Mouse (Mus musculus) midbrain, embryonic 14.5 days (tissue): ENCODE measurements around the gene Ubxn1. TPM values are rescaled to one million over a fixed set of nuclear protein-coding genes. Genes with fewer than 3 reads are reported as not detected.
A peak's percentile ranks its signal among the peaks of the same experiment; 100 is the strongest.

ENCODE experiments used
- ATAC-seq: fragments of 200-750 bp; cut with Nextera tagmentation; 2 replicates; pipeline ENCODE4 v1.8.0; 2017; ENCODE audit warnings: moderate number of reproducible peaks, moderate library complexity; ENCODE audit not compliant: low FRiP score, low TSS enrichment
- DNase-seq: peaks from one replicate; pipeline ENCODE4 v3.0.0-alpha.2; 2015
- H3K27ac ChIP-seq: fragments of 300-500 bp; sonication (generic); replicated peaks from 2 replicates; pipeline ENCODE4 v1.5.1; 2014; ENCODE audit warnings: mild to moderate bottlenecking, low read depth, low read length, moderate library complexity
- H3K27me3 ChIP-seq: fragments of 300-500 bp; sonication (generic); 2 replicates; pipeline ENCODE4 v1.6.1; 2014; ENCODE audit warnings: low read length, control low read depth, mixed read lengths; ENCODE audit not compliant: control insufficient read depth, insufficient read depth
- H3K36me3 ChIP-seq: fragments of 300-500 bp; sonication (generic); 2 replicates; pipeline ENCODE4 v1.6.1; 2014; ENCODE audit warnings: low read length, control low read depth; ENCODE audit not compliant: control insufficient read depth, insufficient read depth
- H3K4me1 ChIP-seq: fragments of 300-500 bp; sonication (generic); 2 replicates; pipeline ENCODE4 v1.6.1; 2014; ENCODE audit warnings: mild to moderate bottlenecking, antibody characterized with exemption, low read length, control low read depth; ENCODE audit not compliant: control insufficient read depth, insufficient read depth
- H3K4me2 ChIP-seq: fragments of 300-500 bp; sonication (generic); 2 replicates; pipeline ENCODE4 v1.6.1; 2014; ENCODE audit warnings: mild to moderate bottlenecking, low read length, moderate library complexity
- H3K4me3 ChIP-seq: fragments of 300-500 bp; sonication (generic); replicated peaks from 2 replicates; pipeline ENCODE4 v1.5.1; 2014; ENCODE audit warnings: low read depth, low read length
- H3K9ac ChIP-seq: fragments of 300-500 bp; sonication (generic); replicated peaks from 2 replicates; pipeline ENCODE4 v1.6.1; 2014; ENCODE audit warnings: mild to moderate bottlenecking, low read length, moderate library complexity
- H3K9me3 ChIP-seq: fragments of 300-500 bp; sonication (generic); 2 replicates; pipeline ENCODE4 v1.6.1; 2016; ENCODE audit warnings: low read length, control low read depth, mixed read lengths; ENCODE audit not compliant: control insufficient read depth
- WGBS: fragments of 180-500 bp; shearing (Covaris S2); extraction: QIAGEN DNeasy Blood & Tissue Kit; methylation state at CpG from one replicate; pipeline ENCODE4 v1.1.7; 2014; 5-methylcytosine and 5-hydroxymethylcytosine counted together
- polyA plus RNA-seq: library from polyadenylated mRNA; unstranded; fragments of >200 nt; fragmentation: Nextera tagmentation; extraction: Ambion mirVana; gene quantifications from 2 replicates; pipeline ENCODE4 v1.2.1, GENCODE M21; 2014

The Ubxn1 gene
- polyA plus RNA-seq, 1 experiment from 2014 or later = 139 TPM

DNA sequence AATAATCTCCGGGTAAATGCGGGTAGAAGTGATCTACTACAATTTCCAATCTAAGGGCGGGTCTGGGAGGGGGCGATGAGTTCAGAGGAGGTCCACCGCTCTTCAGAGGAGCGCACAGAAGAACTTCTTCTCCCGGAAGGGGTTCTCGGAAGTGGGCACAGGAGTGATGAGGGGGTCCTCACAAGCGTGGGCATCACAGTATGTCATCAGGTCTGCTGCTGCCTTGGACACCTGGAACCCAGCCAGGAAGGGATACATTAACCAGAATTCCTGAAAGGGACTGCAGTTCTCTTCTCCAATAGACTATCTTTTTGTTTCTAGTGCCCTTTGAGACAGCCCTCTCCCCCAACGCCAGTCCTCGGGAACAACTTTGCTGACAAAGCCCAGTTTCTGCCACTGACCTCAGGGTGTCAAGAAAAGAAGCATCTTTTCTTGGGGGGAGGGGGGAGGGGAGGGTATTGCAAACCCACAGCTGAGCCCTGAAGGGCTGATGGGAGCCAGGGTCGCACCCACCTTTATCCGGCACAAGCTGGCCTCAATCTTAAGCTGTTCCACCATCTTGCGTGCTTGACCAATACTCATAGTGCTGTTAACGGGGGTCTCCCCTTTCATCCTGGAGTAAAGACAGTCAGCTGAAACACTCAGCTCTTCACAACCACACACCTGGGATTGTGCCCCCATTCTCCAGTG is 33.1 kb upstream of the Ubxn1 start:
- H3K27me3 ChIP-seq = no peaks in the 10 kb centered on the region
- WGBS = 6% methylated on average over 15 of the region's 15 CpGs
- peak overlapping the region; percentile 86 for H3K9ac ChIP-seq
- peak overlapping the region; percentile 99 for H3K27ac ChIP-seq
- peaks cover 41% of the 10 kb centered on the region for H3K36me3 ChIP-seq
- no peaks in the 10 kb centered on the region for H3K9me3 ChIP-seq
- H3K4me1 ChIP-seq = peaks cover 25% of the 10 kb centered on the region
- DNase-seq (peak; percentile 65), ATAC-seq (no peak)
- peak overlapping the region; percentile 68 for H3K4me3 ChIP-seq
- H3K4me2 ChIP-seq = peak overlapping the region; percentile 81

- H3K9me3 ChIP-seq = no peaks in the 10 kb centered on the region
- DNase-seq (peak; percentile 92), ATAC-seq (peak; percentile 90)
- H3K9ac ChIP-seq = peak within 1 kb of the TSS; percentile 86
- peaks cover 38% of the 10 kb centered on the region for H3K36me3 ChIP-seq
- peak within 1 kb of the TSS; percentile 81 for H3K4me2 ChIP-seq
- no peaks in the 10 kb centered on the region for H3K27me3 ChIP-seq
- peak within 1 kb of the TSS; percentile 99 for H3K27ac ChIP-seq
- peaks cover 25% of the 10 kb centered on the region for H3K4me1 ChIP-seq
- H3K4me3 ChIP-seq = peak within 1 kb of the TSS; percentile 68
- WGBS = 22% methylated on average over 11 of the region's 11 CpGs
Measured at GRCm38 (mm10) chr19:8839103-8839907, 32.0 kb upstream of the Ubxn1 start, which contains the start of gene Gng3. TSS of gene Gng3 (minus strand) at chr19:8839194.

DNA sequence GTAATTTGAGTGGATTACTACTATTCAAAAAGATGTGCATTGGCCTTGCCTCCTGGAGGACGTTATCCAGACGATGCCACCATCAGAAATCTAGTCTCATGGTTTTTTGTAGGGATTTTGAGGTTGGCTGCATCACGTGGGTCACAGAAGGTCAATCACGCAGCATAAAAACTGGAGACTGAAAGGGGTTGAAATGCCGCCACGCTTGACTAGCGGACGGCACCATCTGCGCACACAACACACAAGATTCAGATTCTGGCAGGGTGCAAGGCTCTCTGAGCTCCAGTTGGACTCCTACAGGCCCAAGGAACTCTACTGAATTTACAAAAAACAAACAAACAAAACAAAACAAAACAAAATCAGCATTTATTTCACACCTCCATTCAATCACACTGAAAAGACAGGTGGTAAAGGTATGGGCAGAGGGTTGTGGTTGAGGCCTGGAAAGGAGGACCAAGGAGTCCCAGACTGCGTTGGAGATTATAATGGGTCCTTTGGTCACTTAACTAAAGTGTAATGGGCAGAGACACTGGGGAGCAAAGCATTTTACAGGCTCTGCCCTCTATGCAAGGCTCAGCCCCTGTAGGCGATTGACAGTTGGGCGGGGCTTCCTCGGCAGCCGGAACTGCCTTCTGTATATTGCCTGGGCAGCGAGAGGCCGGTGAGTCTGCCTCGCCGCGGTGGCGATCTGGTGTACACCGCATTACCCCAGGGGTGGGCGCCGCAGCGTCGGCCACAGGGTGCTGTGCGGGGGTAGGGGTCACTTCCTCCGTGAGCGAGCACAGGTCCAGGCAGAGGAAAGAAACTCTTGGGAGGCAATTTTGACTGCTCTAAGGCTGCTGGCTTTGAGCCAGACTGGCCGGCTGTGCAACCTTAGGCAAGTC is 31.1 kb upstream of the Ubxn1 start:
- ATAC-seq (peak; percentile 22; the same call in 1 of the 2 replicates), DNase-seq (peak; percentile 82)
- H3K4me3 ChIP-seq = peak overlapping the region; percentile 68
- no peaks in the 10 kb centered on the region for H3K27me3 ChIP-seq
- peak overlapping the region; percentile 99 for H3K27ac ChIP-seq
- peaks cover 25% of the 10 kb centered on the region for H3K4me1 ChIP-seq
- WGBS = 9% methylated on average over 29 of the region's 29 CpGs
- H3K9me3 ChIP-seq = no peaks in the 10 kb centered on the region
- H3K36me3 ChIP-seq = peaks cover 32% of the 10 kb centered on the region
- peak overlapping the region; percentile 81 for H3K4me2 ChIP-seq
- peak overlapping the region; percentile 86 for H3K9ac ChIP-seq

DNA sequence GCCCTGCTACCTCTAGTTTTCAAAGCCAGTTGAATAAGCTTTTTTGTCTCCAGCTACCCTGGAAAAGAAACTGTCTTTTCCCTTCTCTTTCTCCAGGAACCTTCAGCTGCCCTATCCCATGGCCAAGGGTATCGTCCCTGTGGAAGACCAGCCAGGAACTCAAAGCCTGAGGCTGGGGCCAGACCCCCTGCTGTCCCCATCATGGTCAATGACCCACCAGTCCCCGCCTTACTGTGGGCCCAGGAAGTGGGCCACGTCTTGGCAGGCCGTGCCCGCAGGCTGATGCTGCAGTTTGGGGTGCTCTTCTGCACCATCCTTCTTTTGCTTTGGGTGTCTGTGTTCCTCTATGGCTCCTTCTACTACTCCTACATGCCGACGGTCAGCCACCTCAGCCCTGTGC is 30.3 kb upstream of the Ubxn1 start:
- Histone ChIP-seq H3K9ac (peak overlapping the region; percentile 86), H3K4me3 (peak overlapping the region; percentile 68), H3K4me2 (peak overlapping the region; percentile 81), H3K36me3 (peaks cover 33% of the 10 kb centered on the region), H3K27ac (no peak overlapping the region), H3K4me1 (peaks cover 25% of the 10 kb centered on the region), H3K9me3 (no peaks in the 10 kb centered on the region), H3K27me3 (no peaks in the 10 kb centered on the region)
- DNase-seq (no peak), ATAC-seq (no peak)
- 92% methylated on average over 7 of the region's 7 CpGs for WGBS

GRCm38 (mm10) chr19:8842961-8843360 is 28.3 kb upstream of the Ubxn1 start:
- ATAC-seq (no peak), DNase-seq (no peak)
- no peak overlapping the region for H3K9ac ChIP-seq
- H3K4me2 ChIP-seq = no peak overlapping the region
- H3K4me1 ChIP-seq = peaks cover 18% of the 10 kb centered on the region
- 90% methylated on average over 6 of the region's 6 CpGs for WGBS
- H3K27me3 ChIP-seq = no peaks in the 10 kb centered on the region
- peaks cover 50% of the 10 kb centered on the region for H3K36me3 ChIP-seq
- H3K4me3 ChIP-seq = no peak overlapping the region
- no peak overlapping the region for H3K27ac ChIP-seq
- no peaks in the 10 kb centered on the region for H3K9me3 ChIP-seq

DNA sequence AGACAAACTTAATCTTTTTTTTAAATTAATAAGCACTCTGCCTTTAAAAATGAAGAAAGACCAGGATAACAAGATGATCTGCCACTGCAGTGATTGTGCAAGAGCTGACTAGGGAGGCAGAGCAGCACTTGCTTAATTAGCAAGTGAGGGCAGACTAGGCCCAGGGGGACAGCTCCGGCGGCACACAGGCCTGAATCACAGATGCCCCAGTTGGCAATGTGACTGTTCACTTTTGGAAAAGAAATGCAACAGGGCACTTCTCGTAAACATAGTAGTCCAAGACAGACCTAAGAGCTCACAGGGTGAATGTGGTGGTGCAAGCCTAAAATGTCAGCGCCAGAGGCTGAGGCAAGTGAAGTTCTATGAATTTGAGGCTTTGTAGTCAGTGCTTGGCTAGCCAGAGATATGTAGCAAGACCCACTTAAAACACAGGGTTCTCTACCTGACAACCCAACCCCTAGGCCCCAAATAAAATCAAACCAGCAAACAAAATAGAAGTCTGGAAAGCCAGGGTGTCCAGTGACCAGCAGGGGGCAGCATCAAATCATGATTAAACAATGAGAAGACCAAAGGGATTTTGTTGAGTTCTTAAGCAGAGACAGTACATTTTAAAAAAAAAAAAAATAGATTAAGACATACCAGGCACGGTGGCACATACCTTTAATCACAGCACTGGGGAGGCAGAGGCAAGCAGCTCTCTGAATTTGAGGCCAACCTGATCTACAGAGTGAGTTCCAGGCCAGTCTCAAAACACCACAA is 26.7 kb upstream of the Ubxn1 start:
- H3K36me3 ChIP-seq = peaks cover 61% of the 10 kb centered on the region
- WGBS = 48% methylated on average over 5 of the region's 5 CpGs
- no peaks in the 10 kb centered on the region for H3K9me3 ChIP-seq

DNA sequence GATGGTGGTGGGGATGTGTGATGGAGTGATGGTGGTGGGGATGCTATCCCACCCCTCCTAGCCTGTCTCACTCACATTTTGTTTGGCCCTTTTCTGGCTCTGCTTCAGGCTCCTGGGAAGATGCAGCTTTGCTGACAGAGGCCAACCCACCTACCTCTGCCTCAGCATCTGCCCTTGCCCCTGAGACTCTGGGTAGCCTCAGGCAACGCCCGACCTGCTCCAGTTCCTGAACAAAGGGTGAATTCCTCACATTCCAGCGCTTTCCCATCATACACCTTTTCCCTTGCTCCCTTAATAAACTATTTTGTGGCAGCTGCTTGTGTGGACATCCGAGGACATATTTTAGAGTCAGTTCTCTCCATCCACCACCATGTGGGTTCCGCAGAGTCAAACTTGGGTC is 22.9 kb upstream of the Ubxn1 start:
- no peaks in the 10 kb centered on the region for H3K4me1 ChIP-seq
- ATAC-seq (no peak), DNase-seq (no peak)
- no peak overlapping the region for H3K9ac ChIP-seq
- no peak overlapping the region for H3K4me3 ChIP-seq
- no peaks in the 10 kb centered on the region for H3K9me3 ChIP-seq
- WGBS = 80% methylated on average over 5 of the region's 5 CpGs
- H3K27ac ChIP-seq = no peak overlapping the region
- H3K27me3 ChIP-seq = no peaks in the 10 kb centered on the region
- H3K36me3 ChIP-seq = peaks cover 50% of the 10 kb centered on the region
- no peak overlapping the region for H3K4me2 ChIP-seq

More for the DNA sequence above, 26.7 kb upstream of the Ubxn1 start:
- Histone ChIP-seq H3K4me1 (peaks cover 14% of the 10 kb centered on the region), H3K27me3 (no peaks in the 10 kb centered on the region), H3K27ac (no peak overlapping the region), H3K4me3 (no peak overlapping the region), H3K9ac (no peak overlapping the region), H3K4me2 (no peak overlapping the region)
- no peak for ATAC-seq
- DNase-seq = peak; percentile 92

DNA sequence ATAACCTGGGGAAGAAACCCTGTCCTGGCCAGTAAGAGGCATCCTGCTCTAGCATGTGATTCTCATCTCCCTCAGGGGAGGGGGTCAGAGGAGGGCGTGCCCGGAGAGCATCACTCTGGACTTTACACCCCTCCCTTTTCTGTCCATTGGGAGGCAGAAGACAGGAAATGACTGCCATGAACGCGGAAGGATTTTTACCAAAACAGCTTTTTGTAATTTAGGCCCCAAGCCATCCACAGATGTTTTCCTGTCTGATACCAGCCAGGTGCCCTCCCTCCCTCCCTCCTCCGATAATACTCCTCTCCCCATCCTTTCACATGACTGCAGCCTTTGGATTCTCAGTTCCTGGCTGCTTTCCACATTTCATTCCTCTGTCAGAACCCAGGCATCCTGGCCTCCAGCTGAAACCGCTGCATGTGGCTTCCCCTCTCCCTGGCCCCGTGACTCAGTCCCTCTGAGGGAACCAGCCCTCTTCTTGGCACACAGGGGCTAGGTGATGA is 20.8 kb upstream of the Ubxn1 start, which contains the start of gene Lrrn4cl:
TSS of gene Lrrn4cl (plus strand) at position 367 of the 500 bp plus-strand sequence.
- ATAC-seq = no peak
- H3K9me3 ChIP-seq = no peaks in the 10 kb centered on the region
- no peak within 1 kb of the TSS for H3K4me2 ChIP-seq
- no peak within 1 kb of the TSS for H3K27ac ChIP-seq
- 39% methylated on average over 7 of the region's 7 CpGs for WGBS
- peak; percentile 9 for DNase-seq
- H3K36me3 ChIP-seq = peaks cover 37% of the 10 kb centered on the region
- H3K4me3 ChIP-seq = no peak within 1 kb of the TSS
- H3K4me1 ChIP-seq = no peaks in the 10 kb centered on the region
- no peaks in the 10 kb centered on the region for H3K27me3 ChIP-seq
- H3K9ac ChIP-seq = no peak within 1 kb of the TSS
